Comparison of ENCODE assay signal across 8 mouse cellular contexts in genomic region chr17:25833291-25833663, GRCm38 (mm10). TPM values are rescaled to one million over a fixed set of nuclear protein-coding genes. Genes with fewer than 3 reads are reported as not detected.
DNase-seq lines count a peak whose midpoint lies in the region; ATAC-seq lines count a peak whose summit lies in the region.

TSS of gene Stub1 (minus strand) at chr17:25833404.

- intact Hi-C loops in heart, postnatal 36 days (cut with DNase I): no loop called here

- H3K4me2 ChIP-seq in forebrain, embryonic 16.5 days (ENCODE audit: low read length): peak within 1 kb of the TSS; percentile 88
- H3K4me2 ChIP-seq in liver, embryonic 16.5 days (ENCODE audit: low read depth, low read length): peak within 1 kb of the TSS; percentile 99
- H3K4me2 ChIP-seq in neural tube, embryonic 15.5 days: peak within 1 kb of the TSS; percentile 98

- H3K4me3 ChIP-seq in forebrain, embryonic 16.5 days (replicated peaks; ENCODE audit: low read length): peak within 1 kb of the TSS; percentile 94
- H3K4me3 ChIP-seq in liver, embryonic 16.5 days (ENCODE audit: low read depth, low read length): peak within 1 kb of the TSS; percentile 92
- H3K4me3 ChIP-seq in neural tube, embryonic 15.5 days (replicated peaks): peak within 1 kb of the TSS; percentile 92

- WGBS in forebrain, embryonic 16.5 days: under 1% methylated on average over 24 of the region's 24 CpGs
- under 1% methylated on average over 24 of the region's 24 CpGs for WGBS in liver, embryonic 16.5 days (ENCODE audit: insufficient replicate concordance)
- 0% methylated on average over 24 of the region's 24 CpGs for WGBS in neural tube, embryonic 15.5 days

- H3K9ac ChIP-seq in forebrain, embryonic 16.5 days (replicated peaks; ENCODE audit: low read depth, low read length): peak within 1 kb of the TSS; percentile 86
- peak within 1 kb of the TSS; percentile 91 for H3K9ac ChIP-seq in liver, embryonic 16.5 days (ENCODE audit: low read depth, low read length)
- H3K9ac ChIP-seq in neural tube, embryonic 15.5 days (replicated peaks): peak within 1 kb of the TSS; percentile 92

- no peaks in the 10 kb centered on the region for H3K27me3 ChIP-seq in forebrain, embryonic 16.5 days (replicated peaks; ENCODE audit: control insufficient read depth, insufficient read depth, low read length)
- H3K27me3 ChIP-seq in liver, embryonic 16.5 days (ENCODE audit: control insufficient read depth, insufficient read depth, low read depth, low read length): no peaks in the 10 kb centered on the region
- H3K27me3 ChIP-seq in neural tube, embryonic 15.5 days (replicated peaks): no peaks in the 10 kb centered on the region

- H3K4me1 ChIP-seq in forebrain, embryonic 16.5 days (replicated peaks; ENCODE audit: control insufficient read depth, insufficient read depth, low read length): peaks cover 77% of the 10 kb centered on the region
- peaks cover 77% of the 10 kb centered on the region for H3K4me1 ChIP-seq in liver, embryonic 16.5 days (ENCODE audit: control insufficient read depth, low read depth, low read length)
- H3K4me1 ChIP-seq in neural tube, embryonic 15.5 days: peaks cover 85% of the 10 kb centered on the region

- peaks cover 14% of the 10 kb centered on the region for H3K36me3 ChIP-seq in forebrain, embryonic 16.5 days (ENCODE audit: control insufficient read depth, insufficient read depth)
- H3K36me3 ChIP-seq in liver, embryonic 16.5 days (ENCODE audit: control insufficient read depth, insufficient read depth): peaks cover 16% of the 10 kb centered on the region
- peaks cover 32% of the 10 kb centered on the region for H3K36me3 ChIP-seq in neural tube, embryonic 15.5 days

- ATAC-seq in forebrain, embryonic 16.5 days: peak; percentile 31; the same call in 1 of the 2 replicates
- peak; percentile 64 for ATAC-seq in liver, embryonic 16.5 days (ENCODE audit: low read depth)
- ATAC-seq in neural tube, embryonic 15.5 days (ENCODE audit: low FRiP score): peak; percentile 54

- H3K27ac ChIP-seq in forebrain, embryonic 16.5 days (ENCODE audit: low read length): peak within 1 kb of the TSS; percentile 94
- H3K27ac ChIP-seq in liver, embryonic 16.5 days (ENCODE audit: low read length): peak within 1 kb of the TSS; percentile 97
- peak within 1 kb of the TSS; percentile 99 for H3K27ac ChIP-seq in neural tube, embryonic 15.5 days (replicated peaks)

- peak; percentile 98 for DNase-seq in NIH3T3 (ENCODE audit: low read depth)
- DNase-seq in c-Kit-positive CD71-negative TER-119-negative erythroid progenitor cells, embryonic 14.5 days (ENCODE audit: low read depth): peak; percentile 64
- peak in 1 of 2 experiments; percentile 90 for DNase-seq in heart, postnatal 36 days
- peak; percentile 89 for DNase-seq in layer of hippocampus, adult 11-12 months (ENCODE audit: low spot score)
- peak; percentile 98 for DNase-seq in yolk sac, embryonic 10.5 days (ENCODE audit: low spot score)

- no peaks in the 10 kb centered on the region for H3K9me3 ChIP-seq in forebrain, embryonic 16.5 days (ENCODE audit: control insufficient read depth, low read length)
- H3K9me3 ChIP-seq in liver, embryonic 16.5 days (replicated peaks; ENCODE audit: control insufficient read depth, low read length): no peaks in the 10 kb centered on the region
- no peaks in the 10 kb centered on the region for H3K9me3 ChIP-seq in neural tube, embryonic 15.5 days (replicated peaks)

RNA-seq across cellular contexts. Expression of gene Stub1, which starts in this region (rescaled TPM):
- 301 and 335 TPM in 2 replicates for polyA plus RNA-seq in forebrain, embryonic 16.5 days (2015; fragmentation: Nextera tagmentation; extraction: Ambion mirVana)
- total RNA-seq in heart, postnatal 36 days (2021): 100 to 1,000 TPM; 111 to 116 TPM
- polyA plus RNA-seq in liver, embryonic 16.5 days (2015; fragmentation: Nextera tagmentation; extraction: Ambion mirVana): 106 and 112 TPM in 2 replicates
- polyA plus RNA-seq in neural tube, embryonic 15.5 days (2015; fragmentation: Nextera tagmentation; extraction: Ambion mirVana): 380 TPM in 2 replicates
